Mouse (Mus musculus) brain, embryonic 14.5 days (tissue): ENCODE data around the gene Lipc.

Source experiments
- CTCF ChIP-seq: fragments of 200-500 bp; IDR thresholded peaks from 2 replicates; pipeline ENCODE4 v1.5.1; 2012; ENCODE audit warnings: inconsistent platforms, mild to moderate bottlenecking, moderate library complexity, borderline replicate concordance; ENCODE audit not compliant: insufficient read depth, insufficient read length; ENCODE audit errors: extremely low read depth
- POLR2A ChIP-seq: fragments of 200-500 bp; IDR thresholded peaks from 2 replicates; pipeline ENCODE4 v1.6.1; 2012; ENCODE audit warnings: mild to moderate bottlenecking, inconsistent platforms, borderline replicate concordance; ENCODE audit not compliant: poor library complexity, insufficient read depth, insufficient read length, severe bottlenecking; ENCODE audit errors: extremely low read depth

DNA sequence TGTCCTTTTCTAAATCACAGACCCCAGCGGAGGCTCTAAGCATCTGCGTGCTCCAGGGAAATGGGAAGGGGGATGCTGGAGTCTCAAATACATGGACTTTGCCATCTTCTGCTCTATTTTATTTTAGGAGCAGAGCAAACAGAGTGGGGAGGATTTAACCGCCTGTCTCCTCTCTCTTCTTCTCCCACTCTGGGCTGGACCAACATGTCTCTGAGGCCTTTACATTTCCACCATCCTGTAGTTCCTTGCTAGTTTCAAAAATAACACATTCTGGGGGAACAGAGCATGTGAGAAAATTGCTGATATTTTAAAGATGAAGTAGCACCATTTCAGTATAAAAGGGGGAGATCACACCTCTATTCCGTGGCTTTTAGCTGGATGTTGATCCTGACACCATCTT lies 47.1 kb upstream of the Lipc start:
- TF ChIP-seq POLR2A (no peak), CTCF (no peak)
